Mouse (Mus musculus) thymus, postnatal 0 days (tissue): ENCODE data around the gene Nrl. TPM values are rescaled to one million over a fixed set of nuclear protein-coding genes. Genes with fewer than 3 reads are reported as not detected.
A peak's percentile ranks its signal among the peaks of the same experiment; 100 is the strongest.

Experiments
- DNase-seq: peaks from one replicate; pipeline ENCODE4 v3.0.0-alpha.2; 2015; ENCODE audit warnings: low spot score
- polyA plus RNA-seq: library from polyadenylated mRNA; unstranded; fragments of >200 nt; fragmentation: Nextera tagmentation; extraction: Ambion mirVana; gene quantifications from 2 replicates; pipeline ENCODE4 v1.2.1, GENCODE M21; 2015

The Nrl gene
- 0.07 and 0.08 TPM in 2 replicates for polyA plus RNA-seq

DNA sequence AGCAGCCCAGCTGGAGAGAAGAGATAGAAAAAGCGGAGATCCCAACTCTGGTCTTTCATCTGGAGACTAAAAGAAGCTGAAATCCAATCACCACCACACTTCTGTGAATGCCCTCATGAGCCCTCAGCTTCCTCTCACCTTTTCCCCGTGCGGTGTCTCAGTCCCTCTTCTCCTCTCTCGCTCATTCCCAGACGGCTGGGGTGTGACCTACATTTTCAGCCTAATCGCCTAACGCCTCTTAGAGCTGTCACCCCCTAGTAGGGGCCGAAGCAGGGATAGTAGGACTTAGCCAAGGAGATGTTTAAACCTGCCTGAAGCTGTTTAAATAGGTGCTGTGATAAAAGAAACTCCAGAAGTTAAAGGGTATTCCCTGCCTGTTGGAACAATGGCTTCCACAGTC, at the start of gene Nrl:
Gene Nrl, minus strand, starts transcription at position 197 of the 400 bp plus-strand sequence.
- DNase-seq, result no peak

DNA sequence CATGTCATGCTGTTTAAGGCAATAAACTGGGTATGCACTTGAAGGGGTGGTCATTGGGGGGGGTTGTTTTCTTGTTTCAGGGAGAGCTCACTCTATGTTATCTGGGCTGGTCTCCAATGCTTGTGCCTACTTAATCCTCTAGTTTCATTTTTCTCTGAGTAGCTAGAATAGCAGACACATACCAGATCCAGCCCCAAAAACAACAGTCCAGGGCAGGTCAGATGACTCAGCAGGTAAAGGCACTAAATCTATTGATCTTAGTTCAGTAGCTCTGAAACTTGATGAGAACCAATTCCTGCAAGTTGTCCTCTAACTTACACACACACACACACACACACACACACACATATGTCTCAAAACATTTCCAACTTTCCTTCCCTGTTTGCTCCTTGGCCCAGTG, 47.0 kb upstream of the Nrl start:
- DNase-seq, result no peak

- DNase-seq, result no peak
Measured at GRCm38 (mm10) chr14:55570588-55570987, 45.8 kb upstream of the Nrl start.

DNA sequence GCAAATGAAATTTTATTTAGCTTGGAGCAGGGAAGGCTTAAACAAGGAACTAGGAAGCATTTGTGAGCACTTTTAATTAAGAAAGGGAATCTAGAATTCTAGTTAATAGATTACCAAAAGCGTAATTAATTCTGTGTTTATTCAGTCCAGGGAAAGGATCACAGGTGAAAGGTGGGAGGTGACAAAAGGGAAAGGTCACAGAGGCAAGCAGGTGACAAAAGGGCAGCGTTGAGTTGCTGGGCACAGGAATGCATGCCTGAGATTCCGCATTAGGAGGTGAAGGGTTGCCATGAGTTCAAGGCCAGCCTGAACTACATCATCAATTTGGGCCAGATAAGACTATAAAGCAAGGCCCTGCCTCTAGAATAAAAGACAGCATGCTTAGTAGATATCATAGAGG, 42.7 kb upstream of the Nrl start:
- no peak for DNase-seq

DNA sequence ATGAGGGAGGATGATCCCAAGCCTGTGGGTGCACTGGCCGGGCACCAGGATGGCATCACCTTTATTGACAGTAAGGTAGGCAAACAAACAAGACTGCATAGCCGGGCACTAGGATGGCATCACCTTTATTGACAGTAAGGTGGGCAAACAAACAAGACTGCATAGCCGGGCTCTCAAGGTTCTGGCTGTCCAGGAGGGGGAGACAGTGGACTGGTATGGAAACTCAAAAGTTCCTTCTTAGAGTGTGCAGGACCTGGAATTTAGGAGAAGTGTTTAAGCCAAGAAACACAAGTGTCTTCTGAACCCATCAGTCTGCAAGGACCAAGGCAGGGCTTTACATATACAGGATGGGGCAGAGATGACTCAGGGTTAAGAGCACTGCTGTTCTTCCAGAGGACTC, 41.0 kb upstream of the Nrl start:
- no peak for DNase-seq

GRCm38 (mm10) chr14:55563249-55563648, 38.5 kb upstream of the Nrl start:
- DNase-seq, result no peak

- DNase-seq, result no peak
Measured at GRCm38 (mm10) chr14:55561860-55562259, 37.1 kb upstream of the Nrl start.

- peak; percentile 99 for DNase-seq
Measured at GRCm38 (mm10) chr14:55560202-55561073, 35.7 kb upstream of the Nrl start, which contains the start of gene A730061H03Rik. Gene A730061H03Rik (minus strand): TSS chr14:55560406.

DNA sequence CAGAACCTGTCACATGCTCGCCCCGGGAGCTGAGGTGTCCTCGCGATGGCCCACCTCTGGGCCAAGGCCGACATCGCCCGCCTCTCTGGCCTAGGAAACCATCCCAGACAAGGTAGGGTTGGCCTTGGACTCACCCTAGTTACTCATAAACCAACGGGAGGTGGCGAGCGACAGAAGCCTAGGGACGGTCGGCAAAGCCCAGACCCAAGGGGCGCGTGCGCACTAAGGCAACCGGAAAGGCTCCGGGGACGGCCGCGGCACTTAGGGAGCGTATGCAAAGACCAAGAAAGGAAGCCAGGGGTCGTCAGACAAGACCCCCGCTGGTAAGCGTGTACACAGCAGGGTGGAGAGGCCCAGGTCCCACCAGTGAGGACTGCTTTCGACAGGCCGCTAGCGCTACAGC, 35.0 kb upstream of the Nrl start, which contains the start of gene Dcaf11:
Gene Dcaf11, plus strand, starts transcription at position 208 of the 403 bp plus-strand sequence.
- peak; percentile 91 for DNase-seq

DNA sequence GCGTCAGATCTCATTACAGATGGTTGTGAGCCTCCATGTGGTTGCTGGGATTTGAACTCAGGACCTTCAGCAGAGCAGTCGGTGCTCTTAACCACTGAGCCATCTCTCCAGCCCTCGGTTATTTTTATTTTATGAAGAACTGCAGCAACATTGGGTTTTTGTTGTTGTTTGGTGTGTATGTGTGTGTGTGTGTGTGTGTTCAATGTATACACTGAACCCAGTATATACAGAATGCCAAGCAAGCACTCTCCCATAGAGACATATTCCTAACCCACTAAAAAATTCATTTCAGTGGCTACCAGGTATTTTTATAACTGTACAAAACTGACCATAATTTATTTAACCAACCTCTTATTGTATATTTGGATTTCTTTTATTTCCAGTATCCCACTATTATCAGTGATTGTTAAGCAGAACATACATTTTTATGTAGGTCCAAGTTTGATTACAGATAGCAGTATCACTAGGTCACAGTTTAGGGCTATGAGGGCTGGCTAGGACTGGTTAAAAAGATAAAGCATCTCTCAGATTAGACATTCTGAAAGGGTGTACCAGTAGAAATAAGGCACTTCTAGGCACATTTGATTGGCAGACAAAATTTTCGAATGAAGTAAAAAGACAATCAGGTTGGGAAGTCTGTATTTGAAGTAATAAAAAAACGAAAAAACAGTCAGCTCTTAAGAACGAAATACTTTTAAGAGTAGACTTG, 34.1 kb upstream of the Nrl start:
- DNase-seq, result no peak

- DNase-seq, result no peak
Measured at GRCm38 (mm10) chr14:55557587-55557986, 32.8 kb upstream of the Nrl start.

DNA sequence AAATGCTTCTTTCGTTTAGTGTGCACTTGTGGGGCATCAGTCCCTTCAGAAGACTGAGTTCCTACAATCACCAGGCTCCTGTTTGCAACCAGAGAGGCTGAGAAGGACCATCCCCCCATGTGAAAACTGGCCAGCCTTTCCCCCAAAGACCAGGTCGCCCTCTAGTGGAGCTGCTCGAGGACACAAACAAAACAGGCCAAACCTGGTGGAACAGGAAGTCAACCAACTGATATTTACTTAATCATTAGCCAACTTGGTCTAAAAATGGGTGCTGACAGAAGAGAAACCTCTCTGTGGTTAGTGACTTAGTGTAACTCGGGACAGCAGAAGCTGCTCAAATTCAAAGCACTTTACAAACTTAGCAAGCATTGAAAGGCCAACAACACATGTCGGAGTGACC, 32.2 kb upstream of the Nrl start:
- peak; percentile 49 for DNase-seq

- DNase-seq, result no peak
Measured at GRCm38 (mm10) chr14:55555788-55556187, 31.0 kb upstream of the Nrl start.

- DNase-seq, result no peak
Measured at GRCm38 (mm10) chr14:55554635-55555034, 29.9 kb upstream of the Nrl start.

GRCm38 (mm10) chr14:55551794-55552193, 27.0 kb upstream of the Nrl start:
- DNase-seq, result no peak

DNA sequence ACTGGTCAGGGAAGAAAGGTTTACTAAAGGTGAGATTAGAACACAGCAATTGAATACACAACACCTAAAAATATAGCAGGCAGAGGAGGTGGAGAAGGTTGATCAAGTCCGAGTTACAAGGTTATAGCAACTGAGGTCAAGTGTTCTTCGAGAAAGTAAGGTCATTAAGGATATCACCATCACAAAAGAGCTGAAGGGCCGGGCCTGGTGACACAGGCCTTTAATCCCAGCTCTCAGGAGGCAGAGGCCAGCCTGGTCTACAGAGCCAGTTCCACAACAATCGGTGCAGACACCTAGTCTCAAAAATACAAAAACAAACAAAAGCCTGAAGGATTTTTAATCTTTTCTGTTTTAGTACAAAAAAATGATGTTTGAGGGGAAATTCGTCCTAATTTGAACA, 26.6 kb upstream of the Nrl start:
- DNase-seq, result no peak

GRCm38 (mm10) chr14:55550191-55550590, 25.4 kb upstream of the Nrl start:
- no peak for DNase-seq

- no peak for DNase-seq
Measured at GRCm38 (mm10) chr14:55544334-55544733, 19.6 kb upstream of the Nrl start.

- DNase-seq, result no peak
Measured at GRCm38 (mm10) chr14:55542268-55542667, 17.5 kb upstream of the Nrl start.

DNA sequence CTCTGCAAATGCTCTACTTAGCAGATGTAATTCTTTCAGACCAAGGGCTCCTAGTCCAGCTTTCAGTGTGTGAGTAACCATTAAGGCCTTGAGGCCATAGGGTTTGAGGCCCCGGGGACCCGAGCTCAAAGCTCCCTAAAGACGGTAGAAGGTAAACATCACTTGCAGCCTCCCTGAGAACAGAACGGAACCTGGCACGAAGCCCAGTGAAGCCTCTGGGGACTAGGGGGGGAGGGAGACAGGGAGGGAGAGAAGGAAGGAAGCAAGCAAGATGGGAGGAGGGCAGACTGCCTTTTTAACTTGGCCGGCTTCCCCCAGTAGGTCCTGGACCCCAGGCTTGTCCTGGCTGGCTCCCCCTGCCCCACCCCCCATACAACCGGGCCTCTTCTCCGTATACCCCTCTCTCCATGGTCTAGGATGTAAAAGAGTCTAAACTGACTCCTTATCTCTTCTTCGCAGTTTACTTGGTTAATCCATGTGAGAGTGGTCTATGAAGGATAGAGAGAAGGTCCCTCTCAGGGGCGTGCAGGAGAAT, 16.1 kb upstream of the Nrl start:
- DNase-seq, result no peak

DNA sequence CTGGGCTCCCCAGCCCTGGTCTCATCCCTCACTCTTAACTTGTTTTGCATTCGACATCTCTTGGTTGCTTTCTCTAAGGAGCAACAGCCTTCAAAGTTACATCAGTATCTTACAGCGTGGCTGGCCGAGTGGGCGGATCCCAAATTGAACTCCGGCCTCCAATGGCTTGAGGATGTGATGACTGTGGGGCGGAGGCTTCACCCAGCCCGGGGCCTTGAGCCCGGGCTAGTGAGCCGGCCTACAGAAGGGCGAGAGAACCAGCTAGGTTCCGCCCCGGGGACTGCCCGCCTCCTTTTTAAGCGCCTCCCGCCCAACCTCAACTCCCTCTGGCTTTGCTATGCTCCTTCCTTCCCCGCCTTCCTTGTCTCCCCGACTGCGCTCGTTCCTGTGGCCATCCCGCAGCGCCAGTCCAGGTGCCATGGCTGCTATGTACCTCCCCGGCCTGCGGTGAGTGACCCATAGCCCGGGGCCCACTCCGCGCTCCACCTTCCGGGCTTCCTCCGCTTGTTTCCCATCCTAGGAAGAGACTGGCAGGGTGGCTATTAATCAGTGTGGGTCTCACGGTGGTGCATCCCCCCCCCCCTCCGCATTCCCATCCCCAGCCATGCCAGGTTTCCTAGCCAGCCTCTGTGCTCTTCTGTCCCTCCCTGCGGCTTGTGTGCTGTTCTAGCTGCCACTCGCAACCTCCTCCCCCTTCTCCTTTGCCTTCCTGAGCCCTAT, 15.4 kb upstream of the Nrl start, which contains the start of gene Pck2:
Gene Pck2, plus strand, starts transcription at position 200 of the 720 bp plus-strand sequence.
- no peak for DNase-seq
